Mouse (Mus musculus) forelimb bud, embryonic 11.5 days (tissue): ENCODE measurements at regions not wholly inside any gene's neighbourhood (a gene's known extent, or its start where the extent isn't known, plus 50 kb on each side); places are given as distances from the start of the nearest gene placed in this dataset.
A peak's percentile ranks its signal among the peaks of the same experiment; 100 is the strongest.

Experiments
- DNase-seq: peaks from one replicate; pipeline ENCODE4 v3.0.0-alpha.2; 2012; ENCODE audit warnings: low read depth, low spot score

DNA sequence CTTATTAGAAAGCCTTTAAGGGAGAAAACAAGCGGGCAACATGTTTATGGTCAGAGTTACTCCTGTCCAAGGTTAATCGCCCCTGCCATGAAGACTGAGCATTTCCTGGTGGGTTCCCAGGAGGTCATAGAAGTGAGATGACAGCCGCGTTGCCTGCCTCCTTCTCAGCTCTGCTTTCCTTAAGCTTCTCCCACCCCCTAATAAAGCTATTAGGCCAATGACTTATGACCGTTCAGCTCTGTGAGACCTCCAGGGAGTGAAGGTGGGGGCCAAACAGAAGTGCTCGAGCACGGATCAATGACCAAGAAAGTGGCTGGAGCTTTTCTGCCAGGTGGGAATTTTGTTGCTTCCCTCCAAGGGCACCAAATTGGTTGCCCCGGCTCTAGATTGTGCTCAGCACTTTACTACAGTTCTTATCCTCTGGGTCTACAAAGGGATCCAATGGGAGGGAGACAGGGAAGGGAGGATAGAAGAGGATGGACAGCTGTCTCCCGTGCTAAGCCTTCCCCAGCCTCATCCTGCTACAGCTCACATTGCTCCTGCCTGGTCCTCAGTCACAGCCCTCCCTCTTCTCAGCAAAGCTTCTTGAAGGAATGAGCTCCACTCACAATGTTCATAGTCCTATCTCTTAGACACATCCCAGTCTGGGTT lies 151.1 kb upstream of the Ppp2r3a start:
- no peak for DNase-seq

DNA sequence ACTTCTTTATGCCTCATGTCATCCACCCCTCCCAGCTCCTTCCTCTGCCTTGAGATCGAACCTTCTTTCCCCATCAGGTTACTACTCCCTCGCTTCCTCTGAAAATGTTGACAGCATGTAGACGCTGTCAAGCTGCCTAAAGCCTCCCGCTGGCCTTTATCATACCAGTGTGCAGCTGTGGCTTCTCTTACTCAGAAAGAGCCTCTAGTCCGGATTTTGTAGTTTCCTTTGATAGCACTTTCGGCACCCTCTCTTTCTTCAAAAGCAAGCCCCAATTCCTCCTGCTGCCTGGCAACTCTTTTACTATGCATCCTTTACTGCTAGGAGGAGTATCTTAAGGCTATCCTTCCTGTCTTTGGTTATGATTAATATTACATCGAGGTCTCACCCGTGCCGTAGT lies 149.8 kb upstream of the Ppp2r3a start:
- DNase-seq: no peak

- no peak for DNase-seq
Measured at GRCm38 (mm10) chr9:101398858-101399257, 147.3 kb upstream of the Ppp2r3a start.

DNA sequence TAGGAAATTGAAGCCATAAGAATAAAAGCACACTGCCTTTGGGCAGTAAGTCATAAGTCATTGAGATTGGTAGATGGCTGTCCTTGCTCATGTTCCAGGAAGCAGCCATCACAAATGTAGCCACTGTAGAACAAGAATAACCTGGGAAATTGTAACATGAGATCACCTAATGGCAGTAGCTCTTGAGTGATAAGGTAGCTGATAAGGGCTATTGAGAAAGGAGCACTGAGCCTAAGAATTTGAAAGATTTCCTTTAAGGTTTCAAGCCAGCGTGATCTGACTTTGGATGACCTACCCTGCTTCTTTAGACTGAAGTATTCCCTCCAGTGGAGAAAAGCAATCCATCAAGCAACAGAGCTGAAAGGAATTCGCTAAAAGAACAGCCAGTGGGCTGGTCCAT lies 117.8 kb upstream of the Ppp2r3a start:
- DNase-seq: no peak

DNA sequence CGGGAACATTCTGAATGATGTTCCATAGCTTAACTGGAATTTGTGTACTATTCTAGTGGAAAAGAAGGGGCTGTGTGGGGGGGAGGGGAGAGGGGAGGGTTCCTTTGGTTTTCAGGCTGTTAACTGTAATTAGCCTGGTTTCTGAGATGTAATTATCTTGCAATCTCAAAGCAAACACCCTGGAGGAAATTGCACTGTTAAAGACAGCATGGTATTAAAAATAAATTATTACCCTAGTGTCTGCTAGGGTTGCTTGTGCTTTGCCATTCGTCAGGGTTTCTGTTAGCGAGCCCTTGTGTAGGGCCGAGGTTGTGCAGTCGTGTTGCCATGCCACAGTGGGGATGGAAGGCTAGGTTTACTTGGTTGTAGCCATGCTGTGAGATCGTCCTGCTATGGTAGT lies 105.0 kb upstream of the Ppp2r3a start:
- peak; percentile 26 for DNase-seq

GRCm38 (mm10) chr9:101348771-101349170 lies 97.2 kb upstream of the Ppp2r3a start:
- DNase-seq: no peak

- no peak for DNase-seq
Measured at GRCm38 (mm10) chr9:101342887-101343286, 91.3 kb upstream of the Ppp2r3a start.

DNA sequence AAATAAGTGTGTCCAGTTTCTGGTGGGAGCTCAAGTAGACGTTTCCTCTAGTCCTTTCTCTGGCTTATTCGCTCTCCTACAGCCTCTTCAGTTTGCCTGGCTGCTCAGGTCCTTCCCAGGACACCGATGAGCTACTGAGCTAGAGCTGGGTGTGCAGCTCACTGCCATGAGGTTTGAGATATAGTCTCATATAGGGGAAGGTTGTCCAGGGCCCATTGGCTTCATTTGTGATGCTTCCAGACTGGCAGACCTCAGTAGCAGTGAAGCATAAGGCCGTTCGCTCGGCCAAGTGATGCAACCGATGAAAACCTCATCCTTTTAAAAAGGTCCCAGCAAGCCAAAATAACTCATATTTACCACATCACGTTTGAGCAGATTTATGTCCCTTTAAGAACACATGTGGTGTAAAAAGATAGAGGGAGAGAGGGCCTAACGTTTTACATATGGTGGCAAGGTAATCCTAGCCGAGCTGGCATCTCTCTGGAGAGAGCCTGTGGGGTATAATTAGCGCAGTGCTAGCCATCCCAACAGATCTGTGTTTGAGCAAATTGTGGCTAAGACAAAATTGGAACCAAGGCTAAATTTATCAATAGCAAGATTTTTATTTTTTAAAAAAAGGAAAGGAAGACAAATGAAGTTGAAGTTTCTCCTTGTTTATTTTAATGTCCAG lies 89.3 kb upstream of the Ppp2r3a start:
- DNase-seq: no peak

GRCm38 (mm10) chr9:101329032-101329824 lies 77.6 kb upstream of the Ppp2r3a start:
- DNase-seq: no peak

DNA sequence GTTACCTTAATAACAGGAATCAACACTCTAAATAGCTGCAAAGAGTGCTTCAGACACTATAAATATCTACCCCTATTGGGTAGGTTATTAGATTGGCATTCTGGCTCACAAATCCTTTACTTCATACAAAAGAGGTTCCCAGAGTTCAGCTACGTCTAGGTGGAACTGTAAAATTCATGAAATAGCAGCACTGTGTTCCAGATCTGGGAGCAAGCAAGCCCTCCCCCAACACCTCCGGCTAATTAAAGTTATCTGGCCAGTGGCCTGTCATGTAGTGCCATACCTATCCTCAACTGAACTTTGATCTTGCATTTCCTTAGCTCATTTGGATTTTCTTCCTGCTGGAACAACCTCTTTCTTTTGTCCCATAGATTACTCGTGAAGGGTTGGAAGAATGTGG lies 75.4 kb upstream of the Ppp2r3a start:
- DNase-seq: no peak

DNA sequence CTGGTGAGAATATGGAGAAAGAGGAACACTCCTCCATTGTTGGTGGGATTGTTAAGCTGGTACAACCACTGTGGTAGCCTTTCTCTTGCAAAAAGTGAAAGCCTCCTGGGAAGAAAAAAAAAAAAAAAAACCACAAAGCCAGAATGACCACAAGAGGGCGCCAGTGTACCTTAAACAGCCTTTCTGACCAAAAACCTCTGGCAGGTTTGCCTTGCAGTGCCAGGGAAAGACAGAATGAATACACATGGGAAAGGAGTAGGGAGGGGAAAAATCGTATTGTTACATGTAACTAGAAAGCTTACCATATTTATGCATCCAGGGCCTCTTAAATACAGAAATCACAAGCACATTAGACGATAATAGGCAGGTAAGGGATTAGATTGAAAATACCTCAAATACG lies 62.4 kb upstream of the Ppp2r3a start:
- DNase-seq: peak; percentile 79

- no peak for DNase-seq
Measured at GRCm38 (mm10) chr9:101306408-101306935, 54.9 kb upstream of the Ppp2r3a start.

GRCm38 (mm10) chr9:101305730-101306129 lies 54.1 kb upstream of the Ppp2r3a start:
- DNase-seq: no peak
